Mouse (Mus musculus) heart, embryonic 10.5 days (tissue): ENCODE measurements around the gene Ccdc92b. TPM values are rescaled to one million over a fixed set of nuclear protein-coding genes. Genes with fewer than 3 reads are reported as not detected.

Experiments used
- DNase-seq: peaks from one replicate; pipeline ENCODE4 v3.0.0-alpha.2; 2017; ENCODE audit warnings: low spot score
- H3K27ac ChIP-seq: fragments of 300-500 bp; sonication (generic); 2 replicates; pipeline ENCODE4 v1.5.1; 2016; ENCODE audit warnings: mild to moderate bottlenecking
- H3K27me3 ChIP-seq: fragments of 300-500 bp; sonication (generic); 2 replicates; pipeline ENCODE4 v1.6.1; 2016; ENCODE audit warnings: mild to moderate bottlenecking; ENCODE audit not compliant: poor library complexity, insufficient read depth, severe bottlenecking
- H3K36me3 ChIP-seq: fragments of 300-500 bp; sonication (generic); 2 replicates; pipeline ENCODE4 v1.6.1; 2016; ENCODE audit warnings: mild to moderate bottlenecking, moderate library complexity
- H3K4me1 ChIP-seq: fragments of 300-500 bp; sonication (generic); 2 replicates; pipeline ENCODE4 v1.6.1; 2016; ENCODE audit warnings: mild to moderate bottlenecking
- H3K4me3 ChIP-seq: fragments of 300-500 bp; sonication (generic); 2 replicates; pipeline ENCODE4 v1.5.1; 2016; ENCODE audit warnings: mild to moderate bottlenecking, moderate library complexity
- H3K9me3 ChIP-seq: fragments of 300-500 bp; sonication (generic); 2 replicates; pipeline ENCODE4 v1.6.1; 2016; ENCODE audit warnings: mild to moderate bottlenecking, moderate library complexity
- WGBS: fragments of 180-500 bp; shearing (Covaris S2); methylation state at CpG from one replicate; pipeline ENCODE4 v1.1.7; 2016; 5-methylcytosine and 5-hydroxymethylcytosine counted together
- polyA plus RNA-seq: library from polyadenylated mRNA; unstranded; fragments of >200 nt; fragmentation: Nextera tagmentation; extraction: Ambion mirVana; gene quantifications from 2 replicates; pipeline ENCODE4 v1.2.1, GENCODE M21; 2016

Ccdc92b gene
- polyA plus RNA-seq, 1 experiment from 2014 or later, result 1.7 TPM

DNA sequence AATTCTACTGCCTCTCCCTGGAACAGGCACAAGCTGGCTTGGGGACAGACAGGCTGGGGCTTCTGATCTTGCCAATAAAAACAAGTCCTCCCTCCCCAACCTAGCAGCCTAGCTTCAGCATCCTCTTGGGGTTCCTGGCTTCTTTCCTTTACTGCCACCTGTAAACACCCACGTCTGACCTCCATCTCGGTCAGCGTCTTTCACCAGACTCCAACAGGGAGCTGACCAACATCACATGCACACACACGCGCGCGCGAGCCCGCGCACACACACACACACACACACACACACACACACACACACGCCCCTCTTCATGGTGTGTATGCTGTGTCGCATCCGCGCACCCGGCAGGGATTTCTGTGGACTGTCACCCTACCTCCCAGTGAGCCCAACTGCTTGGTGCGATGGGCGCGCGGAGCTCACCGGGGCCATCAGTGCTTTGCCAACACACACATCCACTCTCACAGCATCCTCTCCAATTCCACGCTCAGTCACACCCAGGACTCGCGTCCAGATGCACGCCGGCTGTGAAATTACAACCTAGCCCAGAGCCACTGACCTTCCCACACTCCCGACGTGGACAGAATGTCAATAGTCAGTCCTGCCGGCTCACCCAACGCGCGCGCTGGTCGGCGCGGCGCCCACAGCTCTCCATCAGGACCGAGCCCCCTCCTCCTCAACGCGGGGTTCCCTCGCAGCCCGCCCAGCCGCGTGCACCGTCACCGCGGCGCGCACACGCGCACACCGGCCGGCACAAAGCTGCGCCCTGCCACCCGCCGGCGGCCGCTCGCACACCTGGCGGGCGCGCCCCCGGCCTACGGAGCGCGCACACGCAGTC, 29.8 kb upstream of the Ccdc92b start:
- 5% methylated on average over 66 of the region's 66 CpGs for WGBS
- no peak for DNase-seq
- Histone ChIP-seq H3K4me1 (peaks cover 10% of the 10 kb centered on the region), H3K36me3 (no peaks in the 10 kb centered on the region), H3K27me3 (peaks cover 81% of the 10 kb centered on the region), H3K4me3 (peak overlapping the region; percentile 57), H3K27ac (no peak overlapping the region; the same call in 1 of the 2 replicates), H3K9me3 (no peaks in the 10 kb centered on the region)

DNA sequence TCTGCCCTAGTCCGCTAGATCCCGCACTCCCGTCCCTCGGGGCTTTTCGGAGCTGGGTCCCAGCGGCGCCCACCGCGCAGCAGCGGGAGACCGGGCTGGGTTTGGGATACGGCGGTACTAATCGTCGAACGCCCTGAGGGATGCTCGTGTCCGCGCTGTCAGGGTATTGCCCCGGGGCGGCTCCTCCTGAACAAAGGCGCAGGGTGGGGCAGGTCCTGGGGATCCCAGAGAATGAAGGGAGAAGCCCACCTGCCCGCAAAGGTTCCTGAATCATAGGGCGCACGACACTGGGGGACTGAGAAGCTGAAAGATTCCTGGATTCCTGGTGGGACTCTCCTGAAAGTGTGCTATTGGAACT, 29.2 kb upstream of the Ccdc92b start:
- H3K4me1 ChIP-seq, result peaks cover 10% of the 10 kb centered on the region
- H3K9me3 ChIP-seq, result no peaks in the 10 kb centered on the region
- no peak for DNase-seq
- WGBS, result 1% methylated on average over 25 of the region's 25 CpGs
- H3K27ac ChIP-seq, result no peak overlapping the region; the same call in 1 of the 2 replicates
- no peaks in the 10 kb centered on the region for H3K36me3 ChIP-seq
- peaks cover 76% of the 10 kb centered on the region for H3K27me3 ChIP-seq
- peak overlapping the region; percentile 57 for H3K4me3 ChIP-seq

DNA sequence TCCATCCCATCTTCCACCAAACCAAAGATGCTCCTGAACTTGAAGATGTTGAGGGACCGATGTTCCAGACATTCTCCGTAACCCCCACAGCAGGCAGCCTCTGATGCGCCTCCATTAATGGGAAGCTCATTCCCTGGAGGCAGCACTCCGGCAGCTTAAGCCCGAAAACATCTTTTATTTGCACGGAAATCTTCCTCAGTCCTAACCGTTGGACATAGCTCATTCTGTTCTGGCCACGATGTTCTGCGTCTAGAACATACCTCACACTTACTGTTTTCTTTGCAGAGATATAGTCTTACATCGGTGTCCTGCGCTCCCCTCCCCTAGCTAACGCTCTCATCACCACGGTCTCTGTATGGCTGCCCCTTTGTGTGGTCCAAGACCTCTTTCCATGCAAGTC, 28.7 kb upstream of the Ccdc92b start:
- WGBS, result 36% methylated on average over 13 of the region's 13 CpGs
- Histone ChIP-seq H3K9me3 (no peaks in the 10 kb centered on the region), H3K4me1 (peaks cover 10% of the 10 kb centered on the region), H3K27ac (no peak overlapping the region), H3K4me3 (no peak overlapping the region), H3K36me3 (no peaks in the 10 kb centered on the region), H3K27me3 (peaks cover 71% of the 10 kb centered on the region)
- no peak for DNase-seq

DNA sequence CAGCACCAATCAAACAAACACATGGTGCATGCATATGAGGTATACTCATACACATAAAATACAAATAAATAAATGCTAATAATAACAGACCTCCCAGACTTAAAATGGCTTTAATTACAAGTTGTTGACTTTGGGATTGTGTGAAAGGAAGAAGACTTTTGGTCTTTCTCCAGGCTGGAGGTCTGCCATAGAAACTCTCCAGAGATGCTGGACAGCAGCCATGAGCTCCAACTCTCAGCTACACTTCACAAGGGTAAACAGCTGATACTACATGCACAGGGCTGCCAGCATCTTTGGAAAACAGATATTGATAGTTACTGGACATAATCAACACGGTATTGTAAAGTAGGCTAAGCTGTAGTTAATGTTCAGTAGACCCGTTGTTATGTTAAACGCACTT, 27.2 kb upstream of the Ccdc92b start:
- DNase-seq, result no peak
- Histone ChIP-seq H3K36me3 (no peaks in the 10 kb centered on the region), H3K4me3 (no peak overlapping the region), H3K9me3 (no peaks in the 10 kb centered on the region), H3K27me3 (peaks cover 59% of the 10 kb centered on the region), H3K27ac (no peak overlapping the region), H3K4me1 (peaks cover 10% of the 10 kb centered on the region)
- 76% methylated on average over 3 of the region's 3 CpGs for WGBS

DNA sequence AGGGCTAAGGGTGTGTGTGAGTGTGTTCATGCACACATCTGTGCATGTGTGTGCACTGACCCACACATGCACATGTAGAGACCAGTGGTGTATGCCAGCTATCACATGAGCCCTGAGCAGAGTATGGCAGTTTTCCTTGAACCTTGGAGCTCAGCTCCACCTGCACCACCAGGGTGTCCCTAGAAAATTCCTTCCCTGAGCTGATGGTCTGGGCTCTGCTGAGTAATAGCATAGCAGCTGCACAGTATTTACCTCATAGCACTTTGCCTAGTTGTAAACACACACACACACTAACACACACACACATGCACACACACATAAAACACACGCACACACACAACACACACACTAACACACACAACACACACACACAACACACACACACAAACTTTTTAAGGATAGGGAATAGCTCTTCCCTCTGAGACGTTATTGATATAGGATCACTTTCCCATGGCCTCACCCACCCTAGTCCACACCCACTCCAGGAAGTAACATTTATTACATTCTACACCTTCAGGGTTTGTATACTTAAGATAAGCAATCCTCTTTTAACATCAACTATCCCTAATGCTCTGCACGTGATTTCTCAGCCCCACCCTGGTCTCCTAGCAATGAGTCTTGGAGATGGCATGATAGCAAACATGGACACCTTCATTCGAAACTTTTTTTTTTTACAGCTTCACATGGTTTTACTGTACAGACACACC, 22.0 kb upstream of the Ccdc92b start:
- no peak for DNase-seq
- peaks cover 7% of the 10 kb centered on the region; the same call in 1 of the 2 replicates for H3K27me3 ChIP-seq
- no peak overlapping the region for H3K27ac ChIP-seq
- 68% methylated on average over 4 of the region's 4 CpGs for WGBS
- no peaks in the 10 kb centered on the region for H3K36me3 ChIP-seq
- H3K4me3 ChIP-seq, result no peak overlapping the region
- 0 out of 2 replicates have a peak, but pooled peaks cover 4% of the 10 kb centered on the region for H3K9me3 ChIP-seq
- H3K4me1 ChIP-seq, result no peaks in the 10 kb centered on the region

DNA sequence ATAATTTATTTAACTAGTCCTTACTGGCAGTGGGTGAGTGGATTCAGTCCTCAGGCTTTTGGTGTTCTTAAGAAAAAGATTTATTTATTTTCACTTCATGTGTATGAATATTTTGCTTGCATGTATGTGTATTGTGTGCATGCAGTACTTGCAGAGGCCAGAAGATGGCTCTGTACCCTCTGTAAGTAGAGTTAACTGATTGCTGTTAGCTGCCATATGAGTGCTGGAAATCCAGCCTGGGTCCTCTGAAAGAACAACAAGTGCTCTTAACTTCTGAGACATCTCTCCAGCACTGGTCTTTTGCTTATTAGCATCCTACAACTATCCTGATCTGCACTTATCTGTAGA, 21.4 kb upstream of the Ccdc92b start:
- H3K4me3 ChIP-seq, result no peak overlapping the region
- DNase-seq, result no peak
- H3K4me1 ChIP-seq, result no peaks in the 10 kb centered on the region
- H3K9me3 ChIP-seq, result 0 out of 2 replicates have a peak, but pooled peaks cover 4% of the 10 kb centered on the region
- no peak overlapping the region for H3K27ac ChIP-seq
- peaks cover 2% of the 10 kb centered on the region; the same call in 1 of the 2 replicates for H3K27me3 ChIP-seq
- no peaks in the 10 kb centered on the region for H3K36me3 ChIP-seq

DNA sequence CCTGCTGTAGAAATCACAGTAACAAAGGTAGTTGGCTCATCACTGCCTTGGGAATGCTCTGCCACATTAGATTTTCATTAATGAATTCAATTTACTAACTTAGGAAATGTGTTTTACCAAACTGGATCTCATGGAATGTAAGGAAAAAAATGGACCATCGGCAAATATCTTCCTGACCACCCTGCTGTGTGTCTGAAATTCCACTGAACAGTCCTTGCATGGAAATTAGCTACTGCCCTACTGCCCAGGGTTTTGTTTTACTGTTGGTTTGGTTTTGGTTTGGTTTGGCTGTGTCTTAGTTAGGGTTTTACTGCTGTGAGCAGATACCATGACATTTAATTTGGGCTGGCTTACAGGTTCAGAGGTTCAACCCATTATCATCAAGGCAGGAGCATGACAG, 17.1 kb upstream of the Ccdc92b start:
- WGBS, result 70% methylated on average over 1 of the region's 1 CpGs
- 0 out of 2 replicates have a peak, but pooled peaks cover 4% of the 10 kb centered on the region for H3K9me3 ChIP-seq

DNA sequence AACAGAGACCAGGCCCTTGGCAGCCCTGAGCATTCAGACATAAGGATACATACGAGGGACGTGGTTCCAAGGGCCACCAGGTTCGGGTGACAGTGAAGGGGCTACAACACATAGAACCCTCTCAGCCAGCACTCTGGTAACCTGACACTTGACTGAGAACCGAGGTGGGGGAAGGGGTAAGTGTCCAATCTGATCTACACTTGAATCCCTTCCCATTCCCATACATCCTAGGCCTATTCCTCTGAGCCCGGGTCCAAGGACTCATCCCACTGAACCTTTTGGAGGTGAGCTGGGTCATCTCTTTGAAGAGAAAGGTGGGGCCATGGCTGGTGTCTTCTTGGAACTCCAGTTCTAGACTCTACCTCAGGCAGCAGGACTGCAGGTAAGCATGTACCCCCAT, 9.3 kb upstream of the Ccdc92b start:
- no peak for DNase-seq
- WGBS, result 17% methylated on average over 5 of the region's 5 CpGs
- H3K27ac ChIP-seq, result no peak overlapping the region
- peaks cover 16% of the 10 kb centered on the region for H3K4me1 ChIP-seq
- H3K9me3 ChIP-seq, result no peaks in the 10 kb centered on the region
- peak overlapping the region; percentile 66 for H3K4me3 ChIP-seq
- peaks cover 68% of the 10 kb centered on the region for H3K27me3 ChIP-seq
- no peaks in the 10 kb centered on the region for H3K36me3 ChIP-seq

More for the DNA sequence above, 17.1 kb upstream of the Ccdc92b start:
- Histone ChIP-seq H3K4me1 (no peaks in the 10 kb centered on the region), H3K27ac (no peak overlapping the region), H3K27me3 (0 out of 2 replicates have a peak, but pooled peaks cover 3% of the 10 kb centered on the region), H3K4me3 (no peak overlapping the region), H3K36me3 (no peaks in the 10 kb centered on the region)
- no peak for DNase-seq

DNA sequence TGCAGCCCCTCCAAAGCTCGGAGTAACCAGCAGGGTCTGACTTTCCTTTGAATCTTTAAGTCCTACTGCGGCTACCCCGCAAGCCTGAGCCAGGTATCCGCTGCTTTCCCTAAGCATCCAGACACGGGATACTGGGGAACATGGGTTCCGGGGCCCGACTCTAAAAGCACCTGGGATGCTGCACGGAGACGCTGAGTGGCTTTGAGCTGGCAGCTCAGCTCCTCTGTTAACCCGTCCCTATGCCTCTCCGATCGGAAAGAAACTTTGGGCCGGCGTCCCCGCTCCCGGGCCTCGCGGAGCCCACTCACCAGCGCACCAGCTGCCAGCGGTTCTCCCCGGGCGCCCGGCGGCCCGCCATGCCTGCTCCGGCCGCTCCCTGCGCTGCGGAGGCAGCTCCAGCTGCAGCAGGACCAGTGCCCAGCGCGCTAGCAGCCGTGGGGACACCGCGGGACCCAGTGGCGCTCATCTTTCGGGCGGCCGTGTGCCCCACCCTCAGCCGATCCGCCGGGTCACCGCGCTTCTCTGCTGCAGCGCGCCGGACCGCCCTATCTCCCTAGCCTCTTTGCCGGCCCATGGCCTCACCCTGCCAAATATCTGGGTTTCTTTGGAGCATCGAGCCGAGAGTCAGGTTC, 8.7 kb upstream of the Ccdc92b start, which contains the start of gene Rap1gap2:
Gene Rap1gap2 (minus strand): TSS at position 371 of the 632 bp plus-strand sequence.
- WGBS, result 2% methylated on average over 50 of the region's 50 CpGs
- peaks cover 16% of the 10 kb centered on the region for H3K4me1 ChIP-seq
- peaks cover 74% of the 10 kb centered on the region for H3K27me3 ChIP-seq
- no peaks in the 10 kb centered on the region for H3K9me3 ChIP-seq
- DNase-seq, result no peak
- peak within 1 kb of the TSS; percentile 66 for H3K4me3 ChIP-seq
- H3K36me3 ChIP-seq, result no peaks in the 10 kb centered on the region
- H3K27ac ChIP-seq, result no peak within 1 kb of the TSS

DNA sequence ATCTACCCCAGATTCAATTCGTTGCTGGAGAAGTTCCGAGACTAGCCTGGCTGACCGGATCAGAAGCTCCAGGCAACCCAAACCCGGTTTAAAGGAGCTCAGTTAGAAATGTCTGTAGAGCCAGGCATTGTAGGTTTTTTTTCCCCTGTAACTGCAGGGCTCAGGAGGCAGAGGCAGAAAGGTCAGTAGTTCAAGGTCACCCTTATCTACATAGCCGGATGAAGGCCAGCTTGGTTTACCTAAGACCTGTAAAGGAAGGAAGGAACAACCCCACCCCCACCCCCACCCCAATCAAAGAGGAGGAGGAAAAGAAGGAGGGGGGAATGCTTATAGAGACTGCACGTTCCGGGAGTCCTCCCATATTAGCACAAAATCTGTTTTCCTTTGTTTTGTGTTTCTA, 8.0 kb upstream of the Ccdc92b start:
- Histone ChIP-seq H3K4me3 (peak overlapping the region; percentile 66), H3K9me3 (no peaks in the 10 kb centered on the region), H3K4me1 (peaks cover 16% of the 10 kb centered on the region), H3K27me3 (peaks cover 82% of the 10 kb centered on the region), H3K36me3 (no peaks in the 10 kb centered on the region), H3K27ac (no peak overlapping the region)
- no peak for DNase-seq
- whole genome bisulfite sequencing, result 15% methylated on average over 7 of the region's 7 CpGs

DNA sequence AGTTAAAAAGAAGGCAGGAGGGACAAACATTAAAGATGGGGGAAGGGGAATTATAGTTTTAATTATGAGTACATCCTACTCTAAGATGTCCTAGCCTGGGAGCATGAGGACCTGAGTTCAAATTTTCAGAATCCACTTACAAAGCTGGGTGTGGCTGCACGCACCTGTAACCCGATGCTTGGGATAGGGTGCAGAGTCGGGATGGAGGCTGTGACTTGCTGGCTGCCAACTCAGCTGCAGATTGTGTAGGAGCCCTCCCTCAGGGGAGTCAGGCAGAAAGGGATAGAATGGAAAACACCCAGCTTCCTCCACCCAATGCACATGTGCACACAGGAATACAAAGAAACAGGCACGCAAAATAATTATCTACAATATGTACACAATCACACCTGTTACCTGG, 6.0 kb upstream of the Ccdc92b start:
- Histone ChIP-seq H3K9me3 (no peaks in the 10 kb centered on the region), H3K36me3 (no peaks in the 10 kb centered on the region), H3K4me3 (no peak overlapping the region), H3K27ac (no peak overlapping the region), H3K4me1 (peaks cover 16% of the 10 kb centered on the region), H3K27me3 (peaks cover 85% of the 10 kb centered on the region)
- no peak for DNase-seq
- 58% methylated on average over 4 of the region's 4 CpGs for WGBS

DNA sequence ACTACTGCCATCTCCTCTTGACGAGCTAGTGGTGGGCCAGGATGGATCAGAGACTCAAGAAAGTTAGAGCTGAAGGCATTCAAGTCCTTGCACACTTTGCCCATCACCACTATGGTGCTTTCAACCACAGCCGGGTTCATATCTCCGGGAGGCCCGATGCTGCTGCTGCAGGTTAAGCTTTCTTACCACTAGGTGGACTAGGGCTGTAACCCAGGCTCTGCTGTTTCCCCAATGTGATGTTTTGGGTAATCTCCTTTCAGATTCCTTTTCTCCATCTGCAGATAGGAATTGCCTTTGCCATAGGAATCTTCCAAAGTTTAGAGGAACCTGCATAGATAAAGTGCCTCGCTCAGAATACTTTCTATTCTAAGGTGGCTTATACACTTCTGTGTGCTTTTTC, 3.8 kb upstream of the Ccdc92b start:
- 43% methylated on average over 5 of the region's 5 CpGs for WGBS
- H3K36me3 ChIP-seq, result no peaks in the 10 kb centered on the region
- H3K27ac ChIP-seq, result no peak overlapping the region
- no peaks in the 10 kb centered on the region for H3K9me3 ChIP-seq
- no peak overlapping the region for H3K4me3 ChIP-seq
- peaks cover 22% of the 10 kb centered on the region for H3K4me1 ChIP-seq
- H3K27me3 ChIP-seq, result peaks cover 87% of the 10 kb centered on the region
- no peak for DNase-seq

DNA sequence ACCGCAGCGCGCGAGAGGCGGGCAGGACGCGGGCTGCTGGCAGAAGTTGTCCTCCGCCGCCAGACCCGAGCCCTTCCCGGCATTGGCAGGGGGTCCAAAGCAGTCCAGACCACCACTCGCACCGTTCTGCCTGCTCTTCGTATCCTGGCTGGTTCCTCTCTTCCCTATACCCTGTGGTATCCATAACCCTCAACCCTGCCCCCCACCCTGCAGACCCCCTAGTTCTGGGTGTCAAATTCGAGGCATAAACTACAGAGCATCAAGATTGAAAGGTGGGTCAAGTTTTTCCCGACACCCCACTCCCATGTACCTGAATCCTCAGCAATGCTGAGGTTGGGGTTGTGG, 523 bp downstream of the Ccdc92b start:
- H3K4me3 ChIP-seq, result peak overlapping the region; percentile 63
- H3K27ac ChIP-seq, result peak overlapping the region; percentile 76; the same call in 1 of the 2 replicates
- H3K4me1 ChIP-seq, result peaks cover 11% of the 10 kb centered on the region
- H3K36me3 ChIP-seq, result no peaks in the 10 kb centered on the region
- H3K27me3 ChIP-seq, result peaks cover 60% of the 10 kb centered on the region
- no peak for DNase-seq
- 3% methylated on average over 16 of the region's 16 CpGs for WGBS
- no peaks in the 10 kb centered on the region for H3K9me3 ChIP-seq
